8 mouse cellular contexts compared by ENCODE assay signal in genomic region chr5:100820483-100821184, GRCm38 (mm10). TPM values are rescaled to one million over a fixed set of nuclear protein-coding genes. Genes with fewer than 3 reads are reported as not detected.
DNase-seq lines count a peak whose midpoint lies in the region; ATAC-seq and TF ChIP-seq lines count a peak whose summit lies in the region.

TSS of gene Abraxas1 (minus strand) at chr5:100820965.

- H3K36me3 ChIP-seq in G1E (replicated peaks) = peaks cover 32% of the 10 kb centered on the region
- H3K36me3 ChIP-seq in forebrain, embryonic 16.5 days (ENCODE audit: control insufficient read depth, insufficient read depth) = no peaks in the 10 kb centered on the region
- peaks cover 14% of the 10 kb centered on the region; the same call in 1 of the 2 replicates for H3K36me3 ChIP-seq in lung, embryonic 14.5 days (ENCODE audit: insufficient read depth)

- peak within 1 kb of the TSS; percentile 83 for H3K27ac ChIP-seq in forebrain, embryonic 16.5 days (ENCODE audit: low read length)
- H3K27ac ChIP-seq in lung, embryonic 14.5 days (ENCODE audit: low read depth) = peak within 1 kb of the TSS; percentile 78

- peak; percentile 89 for DNase-seq in G1E (ENCODE audit: low spot score)
- DNase-seq in cerebellum, adult 18-20 months = peak; percentile 92 to 94
- peak; percentile 87 for DNase-seq in heart, postnatal 36 days
- DNase-seq in layer of hippocampus, adult 8-10 months (ENCODE audit: low spot score in 2 of 2) = peak; percentile 56 to 84
- peak; percentile 93 for DNase-seq in lung, embryonic 14.5 days
- DNase-seq in testis, postnatal 14 days (ENCODE audit: low spot score) = peak; percentile 86

- H3K9me3 ChIP-seq in G1E (replicated peaks) = no peaks in the 10 kb centered on the region
- H3K9me3 ChIP-seq in forebrain, embryonic 16.5 days (ENCODE audit: control insufficient read depth, low read length) = no peaks in the 10 kb centered on the region
- no peaks in the 10 kb centered on the region for H3K9me3 ChIP-seq in lung, embryonic 14.5 days (ENCODE audit: low read depth, low read length)

- peak within 1 kb of the TSS; percentile 93 for H3K9ac ChIP-seq in forebrain, embryonic 16.5 days (replicated peaks; ENCODE audit: low read depth, low read length)
- H3K9ac ChIP-seq in lung, embryonic 14.5 days = peak within 1 kb of the TSS; percentile 93

- intact Hi-C loops in heart, postnatal 36 days (cut with DNase I) = loop anchor here (1.0 to 2.0 kb wide), 2 partner anchors 22 to 26 kb away; partner anchors contain the start of genes Helq and Mrps18c

- H3K4me3 ChIP-seq in G1E (ENCODE audit: low read depth, low read length) = peak within 1 kb of the TSS; percentile 90
- H3K4me3 ChIP-seq in forebrain, embryonic 16.5 days (replicated peaks; ENCODE audit: low read length) = peak within 1 kb of the TSS; percentile 87
- H3K4me3 ChIP-seq in lung, embryonic 14.5 days (ENCODE audit: low read depth, low read length) = peak within 1 kb of the TSS; percentile 79

- peak; percentile 96 for ATAC-seq in G1E (ENCODE audit: extremely low read depth, insufficient number of reproducible peaks, low FRiP score, poor library complexity, severe bottlenecking)
- ATAC-seq in forebrain, embryonic 16.5 days = peak; percentile 99
- ATAC-seq in lung, embryonic 14.5 days (ENCODE audit: insufficient read depth) = peak; percentile 97
- peak; percentile 97 for ATAC-seq in neutrophil, adult 5-6 weeks (ENCODE audit: extremely low read depth, insufficient number of reproducible peaks, low FRiP score, poor library complexity, severe bottlenecking)

- peak within 1 kb of the TSS; percentile 96 for H3K4me2 ChIP-seq in forebrain, embryonic 16.5 days (ENCODE audit: low read length)
- peak within 1 kb of the TSS; percentile 83 for H3K4me2 ChIP-seq in lung, embryonic 14.5 days

- peaks cover 4% of the 10 kb centered on the region; the same call in 1 of the 2 replicates for H3K27me3 ChIP-seq in G1E (ENCODE audit: insufficient read depth, low read length)
- no peaks in the 10 kb centered on the region for H3K27me3 ChIP-seq in forebrain, embryonic 16.5 days (replicated peaks; ENCODE audit: control insufficient read depth, insufficient read depth, low read length)
- H3K27me3 ChIP-seq in lung, embryonic 14.5 days (ENCODE audit: insufficient read depth, low read length) = no peaks in the 10 kb centered on the region

- WGBS in forebrain, embryonic 16.5 days = under 1% methylated on average over 63 of the region's 63 CpGs
- under 1% methylated on average over 63 of the region's 63 CpGs for WGBS in lung, embryonic 14.5 days

- no peak for TF ChIP-seq CTCF in G1E (IDR thresholded peaks at IDR 0.05; ENCODE audit: low read depth, low read length)
- 0 out of 2 replicates have a peak, but pooled peaks have one; percentile 0 for TF ChIP-seq CTCF in lung, embryonic 14.5 days (IDR thresholded peaks at IDR 0.05; ENCODE audit: low read depth)

- H3K4me1 ChIP-seq in G1E (ENCODE audit: insufficient read depth, low read depth, low read length) = peaks cover 21% of the 10 kb centered on the region
- H3K4me1 ChIP-seq in forebrain, embryonic 16.5 days (replicated peaks; ENCODE audit: control insufficient read depth, insufficient read depth, low read length) = peaks cover 3% of the 10 kb centered on the region; the same call in 1 of the 2 replicates
- H3K4me1 ChIP-seq in lung, embryonic 14.5 days (ENCODE audit: insufficient read depth) = 0 out of 2 replicates have a peak, but pooled peaks cover 3% of the 10 kb centered on the region

RNA-seq across cellular contexts. Expression of gene Abraxas1, which starts in this region (rescaled TPM):
- total RNA-seq in G1E (2014; fragmentation: Nextera tagmentation) (54.0 and 61.7 TPM in 2 replicates), G1E (2017) (40.5 and 40.8 TPM in 2 replicates)
- 12.6 and 14.6 TPM in 2 replicates for polyA plus RNA-seq in G1E (2012)
- 14.7 and 15.6 TPM in 2 replicates for polyA plus RNA-seq in forebrain, embryonic 16.5 days (2015; fragmentation: Nextera tagmentation; extraction: Ambion mirVana)
- total RNA-seq in heart, postnatal 36 days (2021) = 10 to 100 TPM; 11.0 to 13.2 TPM
- 10 to 100 TPM in 1 of 4 experiments, 1 to 10 TPM in 3; 7.0 to 11.1 (median 8.9) TPM for total RNA-seq in layer of hippocampus, adult 8-10 months (2022)
- polyA plus RNA-seq in lung, embryonic 14.5 days (2014; fragmentation: Nextera tagmentation; extraction: Ambion mirVana) = 30.2 and 32.0 TPM in 2 replicates
- 16.4 and 16.7 TPM in 2 replicates for total RNA-seq in neutrophil, adult 5-6 weeks (2017)

Comparison
In these comparisons a context has a peak if more than half of its experiments do, and no peak if none do; other contexts are left out.
1. Peak in every context shown above with its lines: DNase-seq, ATAC-seq, H3K4me3 ChIP-seq and H3K27ac ChIP-seq.